Mouse (Mus musculus) lung, postnatal 14 days (tissue): Measurements from ENCODE around the gene Mterf2.
A peak's percentile ranks its signal among the peaks of the same experiment; 100 is the strongest.

Source experiments
- DNase-seq: peaks from one replicate; pipeline ENCODE4 v3.0.0; 2021

Mterf2 gene

GRCm38 (mm10) chr10:85127395-85128287 lies at the start of gene Mterf2:
Mterf2 (minus strand) TSS chr10:85128027.
- DNase-seq, result peak; percentile 91

- no peak for DNase-seq
Observed at GRCm38 (mm10) chr10:85176640-85177039, 48.8 kb upstream of the Mterf2 start.

GRCm38 (mm10) chr10:85165306-85165705 lies 37.5 kb upstream of the Mterf2 start:
- DNase-seq, result no peak

GRCm38 (mm10) chr10:85164791-85165190 lies 37.0 kb upstream of the Mterf2 start:
- no peak for DNase-seq

GRCm38 (mm10) chr10:85161745-85162351 lies 34.0 kb upstream of the Mterf2 start:
- DNase-seq, result no peak

GRCm38 (mm10) chr10:85159989-85160619 lies 32.3 kb upstream of the Mterf2 start:
- no peak for DNase-seq

GRCm38 (mm10) chr10:85157451-85157850 lies 29.6 kb upstream of the Mterf2 start:
- DNase-seq, result no peak

- DNase-seq, result peak; percentile 77
Observed at GRCm38 (mm10) chr10:85154195-85154594, 26.4 kb upstream of the Mterf2 start.

- DNase-seq, result no peak
Observed at GRCm38 (mm10) chr10:85149226-85149625, 21.4 kb upstream of the Mterf2 start.

GRCm38 (mm10) chr10:85146282-85146681 lies 18.5 kb upstream of the Mterf2 start:
- no peak for DNase-seq

- no peak for DNase-seq
Observed at GRCm38 (mm10) chr10:85141465-85141864, 13.6 kb upstream of the Mterf2 start.

GRCm38 (mm10) chr10:85136573-85136972 lies 8.7 kb upstream of the Mterf2 start:
- DNase-seq, result no peak

- DNase-seq, result peak; percentile 31
Observed at GRCm38 (mm10) chr10:85128453-85128852, 626 bp upstream of the Mterf2 start.

GRCm38 (mm10) chr10:85125184-85125583 lies 2.6 kb downstream of the Mterf2 start:
- DNase-seq, result no peak

- DNase-seq, result no peak
Observed at GRCm38 (mm10) chr10:85114409-85114808, 13.4 kb downstream of the Mterf2 start.

GRCm38 (mm10) chr10:85103085-85103885 lies 24.5 kb downstream of the Mterf2 start:
- DNase-seq, result peak; percentile 11

GRCm38 (mm10) chr10:85102247-85103084 lies 25.4 kb downstream of the Mterf2 start, which contains the start of the genes Fhl4 and Tmem263:
Fhl4 (minus strand) TSS chr10:85102495.
Tmem263 (plus strand) TSS chr10:85102627.
- DNase-seq, result peak; percentile 86

- DNase-seq, result peak; percentile 9
Observed at GRCm38 (mm10) chr10:85101841-85102240, 26.0 kb downstream of the Mterf2 start.

- no peak for DNase-seq
Observed at GRCm38 (mm10) chr10:85071605-85072152, 56.1 kb downstream of the Mterf2 start.
